Mouse (Mus musculus): ENCODE results near the gene Ovca2. TPM values are rescaled to one million over a fixed set of nuclear protein-coding genes. Genes with fewer than 3 reads are reported as not detected.

Ovca2 gene
- 30.0 and 31.5 TPM in 2 replicates for polyA plus RNA-seq (2016; fragmentation: Nextera tagmentation; extraction: Ambion mirVana)

DNA sequence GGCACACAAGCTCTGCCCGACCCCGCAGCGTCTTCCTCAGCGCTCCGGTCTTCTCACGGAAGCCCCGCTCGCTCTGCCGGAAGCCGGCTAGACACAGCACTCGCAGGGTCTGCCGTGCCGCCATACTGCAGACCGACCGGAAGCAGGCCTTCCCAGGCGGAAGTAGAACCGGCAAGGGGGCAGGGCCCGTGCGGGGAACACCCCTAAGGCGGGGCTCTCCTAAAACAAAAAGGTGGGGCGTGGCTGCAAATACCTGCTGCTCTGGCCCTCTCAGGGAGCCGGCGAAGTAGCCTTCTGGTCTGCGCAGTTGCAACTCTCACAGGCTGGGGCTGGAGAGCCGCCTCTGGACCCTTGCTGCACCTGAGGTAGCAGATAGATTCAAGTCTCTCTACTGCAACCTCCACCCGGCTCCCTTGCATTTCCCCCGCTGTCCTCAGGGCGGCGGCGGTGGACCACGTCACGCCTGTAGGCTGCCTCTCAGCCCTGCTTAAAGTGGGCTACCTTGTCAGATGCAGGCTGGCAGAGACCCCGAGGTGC, at the start of gene Ovca2:
TSS of gene Ovca2 (minus strand) at position 164 of the 537 bp plus-strand sequence.
- peaks cover 33% of the 10 kb centered on the region for H3K36me3 ChIP-seq
- no peaks in the 10 kb centered on the region for H3K9me3 ChIP-seq
- peak within 1 kb of the TSS; percentile 80 for H3K27ac ChIP-seq
- ATAC-seq (ENCODE audit: insufficient number of reproducible peaks, insufficient read depth, low FRiP score, low TSS enrichment): peak; percentile 95
- peaks cover 21% of the 10 kb centered on the region for H3K4me1 ChIP-seq
- peak within 1 kb of the TSS; percentile 77 for H3K4me2 ChIP-seq (replicated peaks)
- no peaks in the 10 kb centered on the region for H3K27me3 ChIP-seq
- WGBS: under 1% methylated on average over 33 of the region's 33 CpGs
- H3K4me3 ChIP-seq: peak within 1 kb of the TSS; percentile 80
- H3K9ac ChIP-seq: peak within 1 kb of the TSS; percentile 79

- Histone ChIP-seq H3K9me3 (no peaks in the 10 kb centered on the region), H3K27ac (no peak overlapping the region), H3K4me3 (no peak overlapping the region), H3K36me3 (no peaks in the 10 kb centered on the region), H3K4me1 (peaks cover 4% of the 10 kb centered on the region; the same call in 1 of the 2 replicates), H3K4me2 (replicated peaks) (no peak overlapping the region), H3K27me3 (no peaks in the 10 kb centered on the region), H3K9ac (no peak overlapping the region)
- no peak for ATAC-seq (ENCODE audit: insufficient number of reproducible peaks, insufficient read depth, low FRiP score, low TSS enrichment)
- 51% methylated on average over 3 of the region's 3 CpGs for whole genome bisulfite sequencing
Observed at GRCm38 (mm10) chr11:75227632-75228031, 49.0 kb upstream of the Ovca2 start.

- Histone ChIP-seq H3K9ac (no peak overlapping the region), H3K27ac (no peak overlapping the region), H3K27me3 (no peaks in the 10 kb centered on the region), H3K9me3 (no peaks in the 10 kb centered on the region), H3K4me2 (replicated peaks) (no peak overlapping the region), H3K4me3 (no peak overlapping the region), H3K4me1 (peaks cover 6% of the 10 kb centered on the region; the same call in 1 of the 2 replicates), H3K36me3 (no peaks in the 10 kb centered on the region)
- ATAC-seq (ENCODE audit: insufficient number of reproducible peaks, insufficient read depth, low FRiP score, low TSS enrichment): no peak
- 92% methylated on average over 4 of the region's 4 CpGs for WGBS
Observed at GRCm38 (mm10) chr11:75224835-75225234, 46.2 kb upstream of the Ovca2 start.

DNA sequence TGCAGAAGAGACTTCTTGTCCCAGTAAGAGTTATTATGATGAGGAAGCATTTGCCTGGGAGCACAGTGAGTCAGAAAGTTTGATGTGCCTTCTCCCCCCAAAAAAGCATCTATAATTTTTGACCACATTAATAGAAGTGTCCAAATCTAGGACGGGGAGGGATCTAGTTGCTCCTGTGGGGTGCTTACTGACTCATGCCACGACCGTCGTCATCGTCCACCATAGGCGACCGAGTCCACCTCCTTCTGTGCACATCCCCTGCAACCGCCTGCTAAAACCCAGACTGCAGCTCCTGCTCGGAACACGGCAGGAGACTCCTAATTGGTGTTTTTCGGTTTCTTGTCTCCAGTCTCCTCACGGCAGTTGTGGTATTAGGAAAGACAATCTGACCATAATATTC, 45.4 kb upstream of the Ovca2 start:
- H3K4me2 ChIP-seq (replicated peaks): no peak overlapping the region
- no peaks in the 10 kb centered on the region for H3K9me3 ChIP-seq
- no peak overlapping the region for H3K9ac ChIP-seq
- no peaks in the 10 kb centered on the region for H3K36me3 ChIP-seq
- H3K27me3 ChIP-seq: no peaks in the 10 kb centered on the region
- H3K4me1 ChIP-seq: peaks cover 6% of the 10 kb centered on the region; the same call in 1 of the 2 replicates
- H3K4me3 ChIP-seq: no peak overlapping the region
- no peak for ATAC-seq (ENCODE audit: insufficient number of reproducible peaks, insufficient read depth, low FRiP score, low TSS enrichment)
- WGBS: 81% methylated on average over 12 of the region's 12 CpGs
- H3K27ac ChIP-seq: no peak overlapping the region

GRCm38 (mm10) chr11:75220517-75221145, 42.0 kb upstream of the Ovca2 start:
- no peak overlapping the region for H3K27ac ChIP-seq
- no peak overlapping the region for H3K4me3 ChIP-seq
- H3K9me3 ChIP-seq: no peaks in the 10 kb centered on the region
- H3K36me3 ChIP-seq: no peaks in the 10 kb centered on the region
- 33% methylated on average over 4 of the region's 6 CpGs for WGBS
- H3K4me2 ChIP-seq (replicated peaks): no peak overlapping the region
- peaks cover 3% of the 10 kb centered on the region; the same call in 1 of the 2 replicates for H3K27me3 ChIP-seq
- H3K4me1 ChIP-seq: peaks cover 6% of the 10 kb centered on the region; the same call in 1 of the 2 replicates
- no peak for ATAC-seq (ENCODE audit: insufficient number of reproducible peaks, insufficient read depth, low FRiP score, low TSS enrichment)
- no peak overlapping the region for H3K9ac ChIP-seq

GRCm38 (mm10) chr11:75220115-75220514, 41.5 kb upstream of the Ovca2 start:
- no peak overlapping the region for H3K9ac ChIP-seq
- no peak overlapping the region for H3K4me2 ChIP-seq (replicated peaks)
- H3K9me3 ChIP-seq: no peaks in the 10 kb centered on the region
- H3K36me3 ChIP-seq: no peaks in the 10 kb centered on the region
- H3K27ac ChIP-seq: no peak overlapping the region
- WGBS: 48% methylated on average over 9 of the region's 9 CpGs
- peaks cover 7% of the 10 kb centered on the region; the same call in 1 of the 2 replicates for H3K27me3 ChIP-seq
- H3K4me3 ChIP-seq: no peak overlapping the region
- H3K4me1 ChIP-seq: peaks cover 6% of the 10 kb centered on the region; the same call in 1 of the 2 replicates
- no peak for ATAC-seq (ENCODE audit: insufficient number of reproducible peaks, insufficient read depth, low FRiP score, low TSS enrichment)

GRCm38 (mm10) chr11:75214081-75214950, 35.7 kb upstream of the Ovca2 start:
- Histone ChIP-seq H3K9me3 (no peaks in the 10 kb centered on the region), H3K4me2 (replicated peaks) (peak overlapping the region; percentile 65), H3K27me3 (peaks cover 12% of the 10 kb centered on the region; the same call in 1 of the 2 replicates), H3K36me3 (no peaks in the 10 kb centered on the region), H3K9ac (peak overlapping the region; percentile 53), H3K4me1 (peaks cover 25% of the 10 kb centered on the region), H3K27ac (no peak overlapping the region), H3K4me3 (peak overlapping the region; percentile 29)
- 10% methylated on average over 13 of the region's 13 CpGs for WGBS
- 0 out of 2 replicates have a peak, but pooled peaks have one; percentile 36 for ATAC-seq (ENCODE audit: insufficient number of reproducible peaks, insufficient read depth, low FRiP score, low TSS enrichment)

DNA sequence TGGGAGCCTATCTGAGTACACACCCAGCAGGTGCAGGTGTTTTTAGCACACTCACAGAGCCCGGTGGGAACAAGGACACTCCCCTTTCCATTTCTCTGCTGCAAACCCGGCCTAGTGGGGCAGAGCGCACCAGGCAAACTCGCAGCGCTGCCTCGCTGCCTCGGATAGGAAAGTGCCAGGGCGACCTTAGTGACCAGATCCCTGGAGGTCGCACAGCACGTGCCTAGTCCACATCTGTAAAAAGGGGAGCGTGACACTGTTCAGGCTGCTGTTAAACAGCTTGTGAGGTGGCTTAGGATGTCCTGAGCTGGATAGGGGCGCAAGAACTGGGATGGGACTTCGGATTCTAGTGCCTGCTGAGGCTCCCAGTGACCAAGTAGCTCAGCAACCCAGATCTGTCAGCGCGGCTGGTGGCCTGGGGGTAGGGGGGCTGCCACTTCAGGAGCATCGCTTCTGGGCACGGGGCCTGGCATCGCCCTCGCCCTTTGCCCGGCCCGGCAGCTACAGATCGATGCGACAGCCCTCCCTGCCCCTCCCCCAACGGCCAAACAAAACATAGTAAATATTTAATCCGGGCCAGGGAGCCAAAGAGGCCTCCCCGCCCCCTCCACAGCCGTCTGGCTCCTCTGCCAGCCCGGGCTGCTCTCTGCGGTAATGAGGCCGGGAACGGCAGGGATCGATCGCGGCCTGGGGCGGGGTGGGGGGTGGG, 34.9 kb upstream of the Ovca2 start:
- ATAC-seq (ENCODE audit: insufficient number of reproducible peaks, insufficient read depth, low FRiP score, low TSS enrichment): no peak
- H3K9ac ChIP-seq: peak overlapping the region; percentile 53
- peaks cover 25% of the 10 kb centered on the region for H3K4me1 ChIP-seq
- peak overlapping the region; percentile 65 for H3K4me2 ChIP-seq (replicated peaks)
- H3K9me3 ChIP-seq: no peaks in the 10 kb centered on the region
- H3K4me3 ChIP-seq: peak overlapping the region; percentile 29
- H3K36me3 ChIP-seq: no peaks in the 10 kb centered on the region
- H3K27ac ChIP-seq: no peak overlapping the region
- 2% methylated on average over 34 of the region's 35 CpGs for WGBS
- peaks cover 12% of the 10 kb centered on the region; the same call in 1 of the 2 replicates for H3K27me3 ChIP-seq

DNA sequence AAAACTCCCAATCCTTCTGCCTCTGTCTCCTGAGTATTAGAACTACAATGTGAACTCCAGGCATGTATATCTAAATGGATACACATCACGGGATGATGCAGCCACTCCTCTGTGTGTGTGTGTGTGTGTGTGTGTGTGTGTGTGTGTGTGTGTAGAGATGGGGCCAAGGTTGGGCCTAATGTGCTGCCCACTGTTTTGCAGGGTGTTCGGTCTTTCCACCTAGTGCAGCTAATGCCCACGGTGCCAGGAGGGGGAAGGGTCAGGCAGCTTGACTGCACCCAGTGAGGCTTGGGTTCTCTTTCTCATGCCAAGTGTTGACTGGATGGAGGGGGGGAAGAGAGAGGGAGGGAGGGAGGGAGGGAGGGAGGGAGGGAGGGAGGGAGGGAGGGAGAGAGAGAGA, 34.2 kb upstream of the Ovca2 start:
- no peak for ATAC-seq (ENCODE audit: insufficient number of reproducible peaks, insufficient read depth, low FRiP score, low TSS enrichment)
- Histone ChIP-seq H3K27ac (no peak overlapping the region), H3K27me3 (peaks cover 12% of the 10 kb centered on the region; the same call in 1 of the 2 replicates), H3K4me1 (peaks cover 25% of the 10 kb centered on the region), H3K4me2 (replicated peaks) (no peak overlapping the region), H3K36me3 (no peaks in the 10 kb centered on the region), H3K4me3 (no peak overlapping the region), H3K9me3 (no peaks in the 10 kb centered on the region), H3K9ac (no peak overlapping the region)
- WGBS: 75% methylated on average over 2 of the region's 3 CpGs

DNA sequence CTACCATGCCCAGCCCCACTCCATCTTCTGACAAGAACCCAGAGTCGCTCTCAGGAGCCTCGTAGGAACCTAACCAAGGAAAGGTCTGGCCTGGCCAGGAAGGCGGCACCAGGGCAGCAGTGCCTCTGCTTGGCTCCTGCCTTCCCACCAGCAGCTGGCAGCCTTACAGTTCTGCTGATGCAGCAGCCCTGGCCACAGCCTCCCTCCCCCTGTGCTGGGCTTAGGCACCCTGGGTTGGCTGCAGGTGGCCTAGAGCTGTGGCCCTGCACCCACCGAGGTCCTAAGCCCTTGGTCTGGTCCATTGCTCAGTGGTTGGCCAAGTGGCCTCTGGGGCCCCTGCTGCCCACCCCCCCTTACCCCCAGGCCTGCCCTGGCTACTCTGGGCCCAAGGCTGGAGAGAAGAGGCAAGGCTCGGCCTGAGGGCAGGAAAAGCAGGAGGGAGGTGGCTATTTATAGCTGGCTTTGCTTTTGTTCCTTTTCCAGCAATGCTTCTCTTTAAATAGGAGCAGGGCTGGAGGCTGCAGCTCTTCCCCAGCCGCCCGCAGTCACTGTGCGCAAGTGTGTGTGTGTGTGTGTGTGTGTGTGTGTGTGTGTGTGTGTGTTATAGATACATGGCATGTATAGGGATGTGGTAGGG, 33.5 kb upstream of the Ovca2 start:
- 47% methylated on average over 8 of the region's 8 CpGs for WGBS
- Histone ChIP-seq H3K4me3 (no peak overlapping the region), H3K27ac (peak overlapping the region; percentile 41; the same call in 1 of the 2 replicates), H3K27me3 (peaks cover 12% of the 10 kb centered on the region; the same call in 1 of the 2 replicates), H3K9ac (no peak overlapping the region), H3K9me3 (no peaks in the 10 kb centered on the region), H3K4me2 (replicated peaks) (no peak overlapping the region), H3K36me3 (no peaks in the 10 kb centered on the region), H3K4me1 (peaks cover 25% of the 10 kb centered on the region)
- ATAC-seq (ENCODE audit: insufficient number of reproducible peaks, insufficient read depth, low FRiP score, low TSS enrichment): no peak; the same call in 1 of the 2 replicates

DNA sequence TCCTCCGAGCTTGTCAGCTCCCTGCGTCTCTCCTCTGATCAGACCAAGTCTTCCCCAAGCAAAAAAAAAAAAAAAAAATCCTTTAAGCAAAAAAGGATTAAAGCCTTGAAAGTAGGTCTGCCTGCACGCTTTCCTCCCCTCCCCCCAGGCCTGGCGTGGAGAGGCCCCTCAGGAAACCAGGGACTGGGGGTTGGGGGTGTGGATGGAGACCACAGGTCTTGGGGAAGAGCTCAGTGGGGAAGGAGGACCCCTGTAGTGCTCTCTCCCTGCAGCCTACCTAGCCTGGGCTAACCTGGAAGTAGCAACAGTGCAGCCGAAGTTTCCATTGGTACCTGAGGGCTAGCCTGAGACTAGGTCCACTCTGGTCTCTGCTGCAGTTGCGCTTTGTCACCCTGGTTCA, 32.1 kb upstream of the Ovca2 start:
- peaks cover 25% of the 10 kb centered on the region for H3K4me1 ChIP-seq
- 34% methylated on average over 6 of the region's 6 CpGs for WGBS
- H3K36me3 ChIP-seq: no peaks in the 10 kb centered on the region
- H3K4me3 ChIP-seq: no peak overlapping the region
- no peak overlapping the region for H3K9ac ChIP-seq
- no peak for ATAC-seq (ENCODE audit: insufficient number of reproducible peaks, insufficient read depth, low FRiP score, low TSS enrichment)
- no peak overlapping the region for H3K27ac ChIP-seq
- H3K4me2 ChIP-seq (replicated peaks): no peak overlapping the region
- H3K9me3 ChIP-seq: no peaks in the 10 kb centered on the region
- H3K27me3 ChIP-seq: peaks cover 10% of the 10 kb centered on the region; the same call in 1 of the 2 replicates
